Mouse (Mus musculus) kidney, adult 11 months (tissue): ENCODE results near the gene Ppp2r1b.

Experiments
- DNase-seq: peaks from one replicate; pipeline ENCODE4 v3.0.0; 2022

Ppp2r1b gene

DNA sequence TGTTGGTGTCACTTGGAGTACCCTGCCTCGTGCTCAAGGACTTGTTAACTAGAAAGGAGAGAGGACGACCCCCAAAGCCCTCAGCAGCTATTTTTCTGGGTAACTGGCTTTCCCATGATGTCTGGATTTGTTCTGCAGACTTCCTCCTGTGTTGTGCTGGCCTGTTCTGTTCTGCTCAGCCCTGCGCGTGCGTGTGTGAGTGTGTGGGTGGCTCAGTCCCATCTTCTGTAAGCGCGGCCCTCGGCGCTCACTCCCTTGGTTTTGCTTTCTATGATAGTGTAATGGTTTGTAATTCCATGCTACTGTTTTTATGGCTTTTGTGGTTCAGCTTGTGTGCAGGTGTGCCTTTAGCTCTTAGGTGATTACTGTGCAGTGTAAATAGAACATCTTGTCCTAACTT, 28.1 kb downstream of the Ppp2r1b start:
- DNase-seq: no peak

GRCm38 (mm10) chr9:50874031-50874430, 28.9 kb downstream of the Ppp2r1b start:
- DNase-seq: peak; percentile 78

DNA sequence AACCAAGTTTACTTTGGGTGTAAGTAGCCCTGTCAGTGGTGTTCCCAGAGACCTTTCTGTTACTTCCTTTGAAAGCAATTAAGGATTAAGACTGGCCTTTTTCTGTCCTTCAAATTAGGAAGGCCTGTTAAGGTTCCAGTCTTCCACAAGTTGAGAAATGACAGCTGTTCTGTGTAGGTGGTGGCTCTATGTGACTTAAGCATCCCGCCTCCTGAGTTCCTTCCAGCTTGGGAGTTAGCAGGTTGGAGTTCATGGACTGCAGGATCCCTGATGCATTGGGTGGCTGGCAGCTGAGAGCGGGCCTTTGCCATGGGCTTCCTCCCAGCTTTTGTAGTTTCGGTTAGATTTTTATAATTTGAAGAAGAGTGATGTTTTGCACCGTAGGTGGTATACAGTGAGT, 30.4 kb downstream of the Ppp2r1b start:
- DNase-seq: no peak

- peak; percentile 89 for DNase-seq
These were observed 31.2 kb downstream of the Ppp2r1b start for GRCm38 (mm10) chr9:50876287-50876686.

DNA sequence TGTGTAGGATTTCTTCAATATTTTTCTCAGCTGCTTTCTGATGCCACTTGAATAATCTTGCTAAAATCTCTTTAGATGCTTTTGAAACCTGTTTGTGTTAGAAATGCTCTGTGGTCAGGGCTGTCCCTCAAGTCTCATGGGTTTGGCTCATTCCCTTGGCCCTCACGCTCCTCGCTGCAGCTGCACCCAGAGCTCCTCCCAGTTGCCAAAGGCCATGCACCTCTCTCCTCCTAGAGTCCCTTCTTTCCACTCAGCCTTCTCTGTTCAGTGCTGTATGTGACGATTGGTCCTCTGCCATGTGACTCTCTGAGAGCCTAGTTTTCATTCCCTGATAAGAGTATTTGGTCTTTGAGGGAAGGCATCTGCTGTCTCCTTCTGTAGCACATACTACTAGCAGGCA, 32.3 kb downstream of the Ppp2r1b start:
- DNase-seq: no peak

- DNase-seq: no peak
These were observed 37.1 kb downstream of the Ppp2r1b start for GRCm38 (mm10) chr9:50882183-50882582.

- DNase-seq: no peak
These were observed 39.0 kb downstream of the Ppp2r1b start for GRCm38 (mm10) chr9:50884093-50884492.

GRCm38 (mm10) chr9:50884741-50885599, 39.9 kb downstream of the Ppp2r1b start:
- DNase-seq: peak; percentile 91

- DNase-seq: peak; percentile 45
These were observed 40.5 kb downstream of the Ppp2r1b start for GRCm38 (mm10) chr9:50885600-50885987.

GRCm38 (mm10) chr9:50886870-50887269, 41.8 kb downstream of the Ppp2r1b start:
- no peak for DNase-seq

DNA sequence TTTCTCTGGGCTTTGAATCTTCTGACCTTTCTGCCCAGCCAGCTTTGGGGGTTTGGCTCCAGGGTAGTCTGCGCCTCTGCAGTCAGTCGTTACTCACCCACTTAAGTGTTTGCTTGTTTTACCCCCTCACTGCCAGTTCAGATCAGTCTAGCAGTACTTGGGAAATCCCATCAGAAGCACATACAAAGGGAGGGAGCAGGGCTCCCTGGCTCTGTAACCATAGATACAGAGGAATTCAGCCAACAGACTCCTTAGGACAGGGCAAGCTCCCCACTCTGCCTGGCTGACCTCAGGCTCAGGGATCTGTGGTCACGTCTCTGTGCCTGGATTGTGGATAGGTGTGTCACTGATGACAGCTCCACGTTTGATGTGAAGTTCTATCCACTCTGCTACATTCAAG, 42.2 kb downstream of the Ppp2r1b start:
- DNase-seq: no peak

DNA sequence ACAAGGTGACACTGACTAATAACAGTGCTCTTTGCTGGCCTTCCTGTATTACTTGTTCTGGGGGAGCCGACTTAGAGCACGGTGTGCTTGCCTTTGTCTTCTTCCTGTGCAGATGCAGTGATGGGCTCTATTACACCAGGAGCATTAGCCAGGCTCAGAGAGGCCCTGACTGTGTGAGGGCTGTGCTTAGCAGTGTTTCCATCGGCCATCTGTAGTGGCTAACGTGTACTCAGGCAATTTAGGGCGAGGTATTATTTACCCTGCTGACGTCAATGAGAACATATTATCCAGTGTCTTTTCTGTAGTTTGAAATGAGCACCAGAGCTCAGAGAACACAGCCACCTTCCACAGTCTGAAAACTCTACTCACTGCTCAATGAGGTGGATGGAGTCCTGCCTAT, 44.1 kb downstream of the Ppp2r1b start:
- no peak for DNase-seq

GRCm38 (mm10) chr9:50889964-50890363, 44.9 kb downstream of the Ppp2r1b start:
- no peak for DNase-seq

DNA sequence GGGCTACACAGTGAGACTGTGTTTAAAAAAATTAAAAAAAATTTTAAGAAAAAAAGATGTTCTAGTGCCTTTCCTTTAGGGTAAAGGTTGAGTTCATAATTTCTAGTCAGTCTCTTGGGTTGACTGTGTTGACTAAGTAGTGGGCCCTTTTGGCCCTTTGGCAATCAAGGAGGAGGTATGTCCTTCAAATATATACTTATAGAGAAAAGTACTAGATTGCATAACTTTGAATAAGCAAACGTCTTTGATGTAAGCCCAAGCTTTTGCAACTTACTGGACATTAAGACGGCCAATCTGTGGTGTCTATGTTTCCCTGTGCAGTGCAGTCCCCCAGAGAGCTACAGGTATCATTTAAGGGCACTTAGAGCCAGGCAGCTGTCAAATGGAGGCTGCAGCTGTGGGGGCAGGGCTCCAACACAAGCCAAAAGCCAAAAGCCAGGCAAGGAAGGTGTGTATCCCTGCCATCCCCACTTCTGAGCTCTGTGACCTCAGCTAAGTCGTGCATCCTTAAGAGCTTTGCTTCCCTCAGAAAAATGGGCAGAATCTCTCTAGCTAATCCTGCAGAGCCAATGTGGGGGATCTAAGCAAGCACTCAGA, 45.5 kb downstream of the Ppp2r1b start:
- DNase-seq: no peak

DNA sequence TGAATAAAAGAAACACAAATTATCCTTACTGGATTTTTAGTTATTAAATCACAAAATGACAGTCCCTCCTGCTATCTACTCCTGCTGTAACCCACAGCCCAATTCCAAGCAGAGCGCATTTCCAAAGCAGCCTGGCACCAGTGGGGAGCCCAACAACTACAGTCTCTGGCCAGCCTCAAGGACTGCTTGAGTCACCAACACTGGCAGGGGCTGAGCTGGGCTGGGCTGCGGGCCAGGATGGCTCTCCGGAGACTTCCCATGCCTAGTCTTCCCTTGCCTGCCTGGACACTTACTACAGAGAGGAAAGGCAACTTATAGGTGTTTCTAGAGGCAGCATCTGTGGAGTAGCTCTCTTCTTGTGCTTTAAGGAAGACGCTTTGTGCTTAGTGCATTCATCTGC, 48.6 kb downstream of the Ppp2r1b start:
- no peak for DNase-seq

- DNase-seq: no peak
These were observed 55.2 kb downstream of the Ppp2r1b start for GRCm38 (mm10) chr9:50900026-50900920.

GRCm38 (mm10) chr9:50904196-50904847, 59.2 kb downstream of the Ppp2r1b start:
- no peak for DNase-seq

DNA sequence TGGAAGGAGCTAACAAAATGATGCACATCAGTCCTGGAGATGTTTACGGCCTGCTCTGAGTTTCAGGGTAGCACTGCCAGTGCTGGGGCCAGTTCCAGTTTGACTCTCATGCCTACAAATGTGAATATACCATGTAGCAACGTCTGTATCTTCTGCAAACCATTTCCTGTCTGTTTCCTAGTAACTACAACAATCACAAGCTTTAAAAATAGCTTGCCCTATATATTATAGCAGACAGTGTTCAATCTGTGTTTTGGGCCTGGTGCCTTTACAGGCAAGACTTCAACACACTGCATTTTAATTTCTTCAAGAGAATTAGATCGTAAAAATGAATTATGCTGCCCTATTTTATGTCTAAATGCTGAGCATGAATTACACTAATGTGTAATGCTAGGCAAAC, 60.2 kb downstream of the Ppp2r1b start:
- DNase-seq: no peak

DNA sequence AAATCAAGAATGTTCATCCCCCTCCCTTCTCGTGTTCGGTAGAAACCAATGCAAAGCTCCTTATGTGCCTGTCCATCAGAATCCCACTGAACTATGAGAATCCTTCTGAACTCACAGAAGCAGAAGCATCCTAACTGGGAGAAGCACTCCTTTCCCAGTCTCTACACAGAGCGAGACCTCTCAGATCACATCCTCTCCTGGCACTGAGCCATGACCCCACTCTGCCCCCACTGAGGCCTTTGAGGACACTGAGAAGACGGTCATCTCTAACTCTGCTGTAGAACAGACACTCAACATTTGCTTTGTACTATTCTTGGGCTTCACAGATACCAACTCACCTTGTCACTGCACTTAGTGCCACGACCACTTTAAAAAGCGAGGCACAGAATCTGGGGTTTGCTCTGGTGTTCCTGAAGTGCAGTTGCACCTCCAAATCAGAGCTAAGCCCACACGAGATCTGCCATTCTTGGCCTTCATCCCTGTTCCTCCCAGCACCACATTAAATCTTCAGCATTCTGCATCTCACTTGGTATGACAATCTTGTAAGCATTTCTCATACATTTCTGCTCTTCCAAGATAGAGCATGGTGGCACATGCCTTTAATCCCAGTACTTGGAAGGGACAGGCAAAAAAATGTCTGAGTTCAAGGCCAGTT, 66.9 kb downstream of the Ppp2r1b start:
- DNase-seq: no peak

DNA sequence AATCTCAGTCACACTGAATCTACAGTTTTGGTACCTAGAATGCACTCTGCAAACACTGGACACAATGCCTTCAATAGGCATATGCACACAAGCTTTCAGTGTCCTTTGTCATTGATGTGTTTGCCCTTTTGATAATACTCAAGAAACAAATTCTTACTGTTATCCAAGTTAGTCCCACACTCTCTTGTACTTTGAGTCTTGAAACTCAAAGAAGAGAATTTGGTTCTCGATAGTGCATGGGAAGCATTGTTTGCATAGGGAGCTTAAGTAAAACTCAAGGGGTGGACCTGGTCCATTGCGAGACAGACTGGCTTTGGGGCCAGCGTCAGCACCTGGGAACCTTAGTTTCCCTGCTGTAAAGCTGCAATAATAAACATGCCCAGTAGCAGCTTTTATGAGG, 73.0 kb downstream of the Ppp2r1b start:
- DNase-seq: no peak

DNA sequence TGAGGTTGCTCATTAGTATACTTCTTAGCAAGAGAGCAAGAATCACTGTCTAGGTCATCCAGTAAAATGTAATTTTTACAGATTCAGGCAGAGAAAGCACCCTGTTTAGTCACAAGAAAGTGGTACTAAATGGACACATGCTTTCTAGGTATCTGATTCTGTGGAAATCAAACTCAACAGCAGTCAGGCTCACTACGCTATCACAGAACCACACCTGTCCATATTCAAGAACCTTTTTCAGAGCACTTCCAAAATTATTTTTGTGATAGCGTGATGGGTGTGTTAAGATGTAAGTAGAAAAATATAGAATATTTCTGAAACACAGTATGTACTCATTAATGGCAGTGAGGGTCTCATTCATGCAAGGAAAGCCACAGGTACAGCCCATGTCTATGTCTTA, 74.5 kb downstream of the Ppp2r1b start:
- DNase-seq: no peak
